Mouse (Mus musculus) MEL (cell line): Measurements from ENCODE around the gene Anapc11. TPM values are rescaled to one million over a fixed set of nuclear protein-coding genes. Genes with fewer than 3 reads are reported as not detected.

Experiments used
- DNase-seq: peaks from one replicate; pipeline ENCODE4 v3.0.0; 2011; ENCODE audit warnings: low read depth, low spot score
- H3K27ac ChIP-seq: 2 replicates; pipeline ENCODE4 v1.5.1; 2012; ENCODE audit warnings: low read depth, mild to moderate bottlenecking, control low read depth, low read length, moderate library complexity; ENCODE audit not compliant: control insufficient read depth
- H3K27me3 ChIP-seq, 2 experiments: fragments of 150-350 bp in 1 of 2; sonication (generic) in 1 of 2; 2 replicates each; pipeline ENCODE4 v1.6.1; 2012; ENCODE audit warnings: low read length in 2 of 2, mild to moderate bottlenecking in 2 of 2, improper control_type of control experiment in 1 of 2, moderate library complexity in 1 of 2; ENCODE audit not compliant: insufficient read depth in 2 of 2, control insufficient read depth in 1 of 2
- H3K36me3 ChIP-seq, 2 experiments: 2 replicates each; pipeline ENCODE4 v1.6.1; 2012 to 2014; ENCODE audit warnings: low read length in 2 of 2, improper control_type of control experiment in 1 of 2, inconsistent platforms in 1 of 2, mild to moderate bottlenecking in 1 of 2; ENCODE audit not compliant: insufficient read depth in 2 of 2, control insufficient read depth in 1 of 2
- H3K4me1 ChIP-seq, 2 experiments: fragments of 150-350 bp in 1 of 2; sonication (generic) in 1 of 2; 2 replicates each; pipeline ENCODE4 v1.6.1; 2012; ENCODE audit warnings: low read length in 2 of 2, improper control_type of control experiment in 1 of 2, mild to moderate bottlenecking in 1 of 2; ENCODE audit not compliant: insufficient read depth in 2 of 2, control insufficient read depth in 1 of 2
- H3K4me3 ChIP-seq, 2 experiments: fragments of 150-350 bp in 1 of 2; sonication (generic) in 1 of 2; 2 replicates each; pipeline ENCODE4 v1.5.1; 2012; ENCODE audit warnings: low read depth in 2 of 2, low read length in 2 of 2, mild to moderate bottlenecking in 2 of 2, moderate library complexity in 2 of 2, control low read depth in 1 of 2, improper control_type of control experiment in 1 of 2; ENCODE audit not compliant: control insufficient read depth in 1 of 2, insufficient read depth in 1 of 2
- H3K79me2 ChIP-seq: 2 replicates; pipeline ENCODE4 v1.6.1; 2012; ENCODE audit warnings: mild to moderate bottlenecking, low read length, moderate library complexity; ENCODE audit not compliant: control insufficient read depth, poor library complexity, insufficient read depth
- H3K9ac ChIP-seq: 2 replicates; pipeline ENCODE4 v1.6.1; 2012; ENCODE audit warnings: low read depth, mild to moderate bottlenecking, control low read depth, low read length, moderate library complexity; ENCODE audit not compliant: control insufficient read depth, poor library complexity, severe bottlenecking
- H3K9me3 ChIP-seq: fragments of 150-350 bp; sonication (generic); replicated peaks from 2 replicates; pipeline ENCODE4 v1.6.1; 2012; ENCODE audit warnings: mild to moderate bottlenecking, low read length, improper control_type of control experiment, moderate library complexity; ENCODE audit not compliant: insufficient read depth
- BHLHE40 ChIP-seq: IDR thresholded peaks from 2 replicates; pipeline ENCODE4 v1.6.1; 2012; ENCODE audit warnings: low read depth, mild to moderate bottlenecking, inconsistent platforms, low read length, improper control_type of control experiment, borderline replicate concordance
- CHD2 ChIP-seq: IDR thresholded peaks from 2 replicates; pipeline ENCODE4 v1.6.1; 2011; ENCODE audit warnings: low read length, improper control_type of control experiment
- CTCF ChIP-seq, 3 experiments: IDR thresholded peaks in 2 of 3; conservative IDR thresholded peaks in 1 of 3; 2 replicates each; pipeline ENCODE4 v1.5.1; 2011 to 2012; ENCODE audit warnings: low read length in 3 of 3, low read depth in 2 of 3, mild to moderate bottlenecking in 2 of 3, improper control_type of control experiment in 1 of 3, inconsistent platforms in 1 of 3, mixed read lengths in 1 of 3, moderate library complexity in 1 of 3; ENCODE audit not compliant: control insufficient read depth in 1 of 3, insufficient read depth in 1 of 3, poor library complexity in 1 of 3, severe bottlenecking in 1 of 3
- E2F4 ChIP-seq: IDR thresholded peaks from 2 replicates; pipeline ENCODE4 v1.6.1; 2011; ENCODE audit warnings: low read depth, low read length, improper control_type of control experiment, borderline replicate concordance
- ELF1 ChIP-seq: IDR thresholded peaks from 2 replicates; pipeline ENCODE4 v1.6.1; 2014; ENCODE audit warnings: low read depth, mild to moderate bottlenecking, inconsistent platforms, low read length, improper control_type of control experiment, moderate library complexity
- ETS1 ChIP-seq: IDR thresholded peaks from 2 replicates; pipeline ENCODE4 v1.6.1; 2012; ENCODE audit warnings: low read depth, mild to moderate bottlenecking, inconsistent platforms, low read length, improper control_type of control experiment, moderate library complexity
- GATA1 ChIP-seq: IDR thresholded peaks from 2 replicates; pipeline ENCODE4 v1.6.1; 2011; ENCODE audit warnings: low read depth, low read length, improper control_type of control experiment
- HCFC1 ChIP-seq: IDR thresholded peaks from 2 replicates; pipeline ENCODE4 v1.6.1; 2012; ENCODE audit warnings: low read depth, mild to moderate bottlenecking, inconsistent platforms, low read length, improper control_type of control experiment, moderate library complexity
- KAT2A ChIP-seq: conservative IDR thresholded peaks from 2 replicates; pipeline ENCODE4 v1.6.1; 2012; ENCODE audit warnings: low read depth, low read length, improper control_type of control experiment, inconsistent platforms
- MAX ChIP-seq: IDR thresholded peaks from 2 replicates; pipeline ENCODE4 v1.6.1; 2011; ENCODE audit warnings: low read length, improper control_type of control experiment
- MAZ ChIP-seq: IDR thresholded peaks from 2 replicates; pipeline ENCODE4 v1.6.1; 2012; ENCODE audit warnings: low read depth, mild to moderate bottlenecking, inconsistent platforms, low read length, improper control_type of control experiment
- MEF2A ChIP-seq: IDR thresholded peaks from 2 replicates; pipeline ENCODE4 v1.6.1; 2014; ENCODE audit warnings: low read depth, mild to moderate bottlenecking, inconsistent platforms, low read length, improper control_type of control experiment; ENCODE audit not compliant: poor library complexity, insufficient replicate concordance, severe bottlenecking; ENCODE audit errors: extremely low read depth
- MXI1 ChIP-seq: IDR thresholded peaks from 2 replicates; pipeline ENCODE4 v1.6.1; 2011; ENCODE audit warnings: mild to moderate bottlenecking, low read depth, low read length, improper control_type of control experiment
- MYB ChIP-seq: IDR thresholded peaks from 2 replicates; pipeline ENCODE4 v1.6.1; 2011; ENCODE audit warnings: mild to moderate bottlenecking, low read depth, low read length, improper control_type of control experiment
- MYC ChIP-seq: IDR thresholded peaks from 2 replicates; pipeline ENCODE4 v1.6.1; 2011; ENCODE audit warnings: low read depth, mild to moderate bottlenecking, low read length, improper control_type of control experiment, moderate library complexity
- NELFE ChIP-seq: IDR thresholded peaks from 2 replicates; pipeline ENCODE4 v1.6.1; 2011; ENCODE audit warnings: low read depth, low read length, improper control_type of control experiment
- NRF1 ChIP-seq: IDR thresholded peaks from 2 replicates; pipeline ENCODE4 v1.6.1; 2014; ENCODE audit warnings: low read depth, mild to moderate bottlenecking, inconsistent platforms, low read length, improper control_type of control experiment, moderate library complexity; ENCODE audit not compliant: poor library complexity, insufficient read depth, severe bottlenecking
- POLR2A ChIP-seq, 2 experiments: IDR thresholded peaks; 2 replicates each; pipeline ENCODE4 v1.6.1; 2011 to 2012; ENCODE audit warnings: low read length in 2 of 2, mild to moderate bottlenecking in 2 of 2, control low read depth in 1 of 2, improper control_type of control experiment in 1 of 2, low read depth in 1 of 2, moderate library complexity in 1 of 2; ENCODE audit not compliant: control insufficient read depth in 1 of 2, insufficient read depth in 1 of 2, poor library complexity in 1 of 2
- POLR2AphosphoS2 ChIP-seq: IDR thresholded peaks from 2 replicates; pipeline ENCODE4 v1.6.1; 2011; ENCODE audit warnings: low read length, improper control_type of control experiment
- POLR2AphosphoS5 ChIP-seq: IDR thresholded peaks from 2 replicates; pipeline ENCODE4 v1.6.1; 2012; ENCODE audit warnings: low read depth, borderline replicate concordance, mild to moderate bottlenecking, inconsistent platforms, low read length, moderate library complexity, mixed read lengths
- RAD21 ChIP-seq: IDR thresholded peaks from 2 replicates; pipeline ENCODE4 v1.6.1; 2011; ENCODE audit warnings: mild to moderate bottlenecking, low read depth, low read length, improper control_type of control experiment
- RCOR1 ChIP-seq: IDR thresholded peaks from 2 replicates; pipeline ENCODE4 v1.6.1; 2012; ENCODE audit warnings: low read depth, mild to moderate bottlenecking, inconsistent platforms, low read length, improper control_type of control experiment
- TAL1 ChIP-seq: IDR thresholded peaks from 2 replicates; pipeline ENCODE4 v1.6.1; 2012; ENCODE audit warnings: mild to moderate bottlenecking, inconsistent platforms, low read length, moderate library complexity, mixed read lengths
- TBP ChIP-seq: IDR thresholded peaks from 2 replicates; pipeline ENCODE4 v1.8.0; 2011; ENCODE audit warnings: low read depth, low read length, improper control_type of control experiment
- UBTF ChIP-seq: IDR thresholded peaks from 2 replicates; pipeline ENCODE4 v1.6.1; 2012; ENCODE audit warnings: low read depth, mild to moderate bottlenecking, inconsistent platforms, low read length, improper control_type of control experiment, moderate library complexity, borderline replicate concordance; ENCODE audit not compliant: insufficient read depth
- USF1 ChIP-seq: IDR thresholded peaks from 2 replicates; pipeline ENCODE4 v1.6.1; 2014; ENCODE audit warnings: low read depth, mild to moderate bottlenecking, inconsistent platforms, low read length, improper control_type of control experiment, moderate library complexity
- ZC3H11A ChIP-seq: IDR thresholded peaks from 2 replicates; pipeline ENCODE4 v1.6.1; 2012; ENCODE audit warnings: low read depth, mild to moderate bottlenecking, inconsistent platforms, low read length, improper control_type of control experiment
- ZKSCAN1 ChIP-seq: IDR thresholded peaks from 2 replicates; pipeline ENCODE4 v1.6.1; 2012; ENCODE audit warnings: low read depth, mild to moderate bottlenecking, inconsistent platforms, low read length, improper control_type of control experiment, moderate library complexity
- ZMIZ1 ChIP-seq: IDR thresholded peaks from 2 replicates; pipeline ENCODE4 v1.6.1; 2012; ENCODE audit warnings: low read depth, mild to moderate bottlenecking, inconsistent platforms, low read length, improper control_type of control experiment, moderate library complexity
- polyA plus RNA-seq, 2 experiments: library from polyadenylated mRNA; stranded (reverse) in 1 of 2; unstranded in 1 of 2; fragments of >175 nt in 1 of 2; fragments of >200 nt in 1 of 2; gene quantifications; 2 replicates each; pipeline versions ENCODE4 v1.2.1 to v1.2.4; 2012; ENCODE audit warnings: low replicate concordance in 2 of 2, low read depth in 1 of 2; ENCODE audit not compliant: insufficient read length in 2 of 2, insufficient read depth in 1 of 2, missing spikeins in 1 of 2
- total RNA-seq: library from RNA; depleted of rRNA; stranded (reverse); fragments of 300-350 nt; gene quantifications from 2 replicates; pipeline ENCODE4 v1.2.3, GENCODE M21; 2012

Gene Anapc11
- total and polyA plus RNA-seq, 3 experiments, result 120 to 130 TPM; not detected in 1

DNA sequence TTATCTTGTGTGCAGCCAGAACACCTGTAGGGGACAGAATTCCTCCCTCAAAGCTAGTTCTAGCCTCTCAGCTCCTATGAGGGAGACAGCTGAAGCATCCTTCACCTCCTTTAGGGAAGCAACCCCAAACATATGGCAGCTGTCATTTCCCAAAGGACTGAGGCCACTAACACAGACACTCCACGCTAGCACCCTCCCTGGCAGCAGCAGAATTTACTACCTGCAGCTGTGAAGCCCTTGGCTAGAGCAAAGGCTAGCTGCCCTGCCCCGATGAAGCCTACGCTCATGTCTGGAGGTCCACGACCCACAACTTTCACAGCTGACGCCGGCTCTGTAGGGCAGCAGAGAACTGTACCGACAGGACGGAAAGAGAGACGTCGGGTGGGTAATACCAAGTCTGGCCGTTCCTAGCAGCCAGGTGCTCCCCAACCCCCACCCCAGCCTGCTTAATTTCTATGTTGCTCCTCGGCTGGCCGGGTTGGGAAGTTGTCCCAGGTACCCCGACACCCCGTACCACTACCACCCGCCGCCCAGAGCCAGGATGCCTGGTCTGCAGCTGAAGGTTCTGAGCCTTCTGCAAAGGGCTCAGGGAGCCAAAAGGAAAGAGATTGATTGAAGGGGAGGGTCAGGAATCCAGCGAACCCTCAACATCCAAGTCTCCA is 44.8 kb downstream of the Anapc11 start:
- H3K36me3 ChIP-seq, result peaks cover 0 to 8% of the 10 kb centered on the region in 2 experiments; a peak in 2 of 4 replicates
- H3K4me1 ChIP-seq, result peaks cover 7 to 15% of the 10 kb centered on the region in 2 experiments
- no peaks in the 10 kb centered on the region for H3K27me3 ChIP-seq
- H3K79me2 ChIP-seq, result no peaks in the 10 kb centered on the region
- peak overlapping the region; percentile 54 to 58 for H3K4me3 ChIP-seq
- H3K27ac ChIP-seq, result no peak overlapping the region
- no peak for DNase-seq
- peak overlapping the region; percentile 74 for H3K9ac ChIP-seq
- TF ChIP-seq ZMIZ1 (no peak), MEF2A (no peak), POLR2A (IDR thresholded peaks at IDR 0.05; ENCODE audit: control insufficient read depth in 1 of 2, insufficient read depth in 1 of 2, low read depth in 1 of 2, low read length in 2 of 2, poor library complexity in 1 of 2) (0 out of 4 replicates have a peak, but pooled peaks of 1 of the 2 experiments have one; percentile 4)
- H3K9me3 ChIP-seq, result no peaks in the 10 kb centered on the region

DNA sequence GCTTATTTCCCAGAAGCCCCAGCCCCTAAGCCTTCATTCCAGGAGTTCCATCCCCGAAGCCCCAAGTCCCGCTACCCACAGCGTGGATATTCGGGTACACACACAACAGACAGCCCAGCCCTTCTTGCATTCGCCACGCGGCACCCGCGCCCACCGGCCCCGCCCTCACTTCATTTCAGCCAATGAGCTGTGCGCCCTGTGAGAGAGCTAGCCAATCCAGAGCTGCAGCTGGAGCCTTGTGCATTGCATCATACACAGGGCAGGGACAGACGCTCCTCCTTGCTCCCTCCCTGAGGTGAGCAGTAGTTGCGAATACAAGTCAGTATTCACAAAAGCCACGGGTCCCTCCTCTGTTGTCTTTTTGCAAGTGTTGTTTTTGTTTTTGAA is 45.4 kb downstream of the Anapc11 start, which contains the start of gene Pycr1:
Gene Pycr1 (minus strand): TSS at position 169 of the 387 bp plus-strand sequence.
- Histone ChIP-seq H3K36me3 (peaks cover 0 to 8% of the 10 kb centered on the region in 2 experiments; a peak in 2 of 4 replicates), H3K9ac (peak within 1 kb of the TSS; percentile 74), H3K27me3 (no peaks in the 10 kb centered on the region), H3K9me3 (no peaks in the 10 kb centered on the region), H3K4me3 (peak within 1 kb of the TSS; percentile 58 to 59), H3K4me1 (peaks cover 7 to 15% of the 10 kb centered on the region in 2 experiments), H3K27ac (no peak within 1 kb of the TSS), H3K79me2 (no peaks in the 10 kb centered on the region)
- DNase-seq, result peak; percentile 99
- TF ChIP-seq NELFE (peak; percentile 43), TBP (peak; percentile 60), ZMIZ1 (peak; percentile 86), MAZ (peak; percentile 64; the same call in 1 of the 2 replicates), MYC (peak; percentile 91), E2F4 (no peak), GATA1 (no peak), RAD21 (no peak), TAL1 (no peak), BHLHE40 (no peak), NRF1 (no peak), MEF2A (no peak; the same call in 1 of the 2 replicates), ZC3H11A (no peak), MXI1 (peak; percentile 96), POLR2AphosphoS5 (no peak), ETS1 (0 out of 2 replicates have a peak, but pooled peaks have one; percentile 12), KAT2A (no peak), POLR2A (IDR thresholded peaks at IDR 0.05; ENCODE audit: control insufficient read depth in 1 of 2, insufficient read depth in 1 of 2, low read depth in 1 of 2, low read length in 2 of 2, poor library complexity in 1 of 2) (peak; percentile 71 to 79), HCFC1 (0 out of 2 replicates have a peak, but pooled peaks have one; percentile 19), UBTF (no peak), CHD2 (no peak; the same call in 1 of the 2 replicates), ZKSCAN1 (no peak), MYB (no peak), MAX (peak; percentile 79), USF1 (peak; percentile 52; the same call in 1 of the 2 replicates), CTCF (IDR thresholded peaks at IDR 0.05 in 2 of 3, conservative IDR thresholded peaks at IDR 0.05 in 1 of 3; ENCODE audit: control insufficient read depth in 1 of 3, insufficient read depth in 1 of 3, low read depth in 2 of 3, low read length in 3 of 3, poor library complexity in 1 of 3, severe bottlenecking in 1 of 3) (no peak), ELF1 (no peak), POLR2AphosphoS2 (peak; percentile 58; the same call in 1 of the 2 replicates), RCOR1 (no peak)
